Mouse (Mus musculus) regulatory T cell (primary cell): ENCODE results near the gene Arhgap17.

ENCODE experiments used
- in situ Hi-C: fragments of 300-600 bp; cut with MboI, MseI; formaldehyde crosslinking; loops from one replicate; pipeline ENCODE4 v1.15.1; 2025; ENCODE audit warnings: high pct_unique_total_duplicates

Arhgap17 gene

DNA sequence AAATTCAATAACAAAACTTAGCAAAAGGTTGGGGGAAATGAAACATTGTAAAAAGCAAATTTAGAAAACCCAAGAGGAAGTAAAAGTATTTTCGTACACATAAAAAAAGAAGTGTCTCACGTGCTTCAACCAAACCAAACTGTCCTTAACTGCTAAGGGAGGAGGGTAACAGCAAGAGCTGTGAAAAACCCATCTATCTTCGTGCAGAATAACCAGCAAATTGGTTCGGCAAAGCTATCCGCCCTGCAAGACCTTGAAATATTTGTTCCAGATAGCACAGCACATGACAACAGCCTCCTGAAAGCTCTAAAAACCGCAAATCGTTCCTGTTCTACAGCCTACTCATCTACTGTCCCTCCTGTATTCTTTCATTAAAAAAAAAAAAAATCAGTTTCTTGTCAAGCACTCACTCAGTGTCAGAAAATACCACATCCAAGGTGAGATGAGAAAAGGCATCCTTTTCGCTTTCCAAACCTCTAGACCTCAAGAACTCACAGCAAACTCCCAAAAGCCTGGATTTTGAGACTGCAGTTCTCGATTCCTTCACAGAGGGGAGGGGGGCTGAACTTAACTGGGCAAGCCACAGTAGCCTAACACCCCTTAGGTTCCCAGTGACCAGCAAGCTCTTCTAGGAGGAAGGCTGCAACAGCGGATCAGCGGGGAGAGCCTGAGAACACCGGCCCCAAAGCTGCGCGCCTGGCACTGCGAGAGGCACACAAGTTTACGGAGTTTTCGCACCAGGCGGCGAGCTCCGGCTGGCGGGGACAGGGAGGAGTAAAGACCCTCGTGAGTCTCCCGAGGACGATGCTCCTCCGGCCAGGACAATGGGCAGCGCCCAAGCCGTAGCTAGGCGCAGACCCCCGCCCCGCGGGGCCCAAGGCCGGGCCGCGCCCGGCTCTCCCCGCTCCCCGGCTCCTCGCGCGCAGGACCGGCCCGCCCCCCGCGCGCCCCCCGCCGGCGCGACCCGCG, 653 bp downstream of the Arhgap17 start:
- in situ Hi-C loops, result no loop called here

DNA sequence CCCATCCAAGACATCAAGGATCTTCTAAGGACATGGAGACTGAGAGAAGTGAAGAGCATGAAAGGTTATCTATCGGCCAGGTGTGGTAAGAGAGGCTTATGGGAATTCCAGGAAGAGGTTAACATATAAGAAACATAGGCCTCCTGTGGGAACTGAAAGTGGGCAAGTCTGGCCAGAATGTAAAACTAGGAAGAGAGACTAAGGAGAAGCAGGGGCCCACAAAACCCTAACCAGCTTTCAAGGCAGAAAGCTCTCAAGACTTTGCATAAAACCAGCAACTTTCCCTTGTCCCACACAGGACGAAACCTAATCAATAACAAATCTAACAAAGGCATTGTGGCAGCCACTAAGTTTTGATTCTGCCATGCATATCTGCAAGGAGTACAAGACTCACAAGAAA, 1.5 kb downstream of the Arhgap17 start:
- in situ Hi-C loops, result no loop called here

DNA sequence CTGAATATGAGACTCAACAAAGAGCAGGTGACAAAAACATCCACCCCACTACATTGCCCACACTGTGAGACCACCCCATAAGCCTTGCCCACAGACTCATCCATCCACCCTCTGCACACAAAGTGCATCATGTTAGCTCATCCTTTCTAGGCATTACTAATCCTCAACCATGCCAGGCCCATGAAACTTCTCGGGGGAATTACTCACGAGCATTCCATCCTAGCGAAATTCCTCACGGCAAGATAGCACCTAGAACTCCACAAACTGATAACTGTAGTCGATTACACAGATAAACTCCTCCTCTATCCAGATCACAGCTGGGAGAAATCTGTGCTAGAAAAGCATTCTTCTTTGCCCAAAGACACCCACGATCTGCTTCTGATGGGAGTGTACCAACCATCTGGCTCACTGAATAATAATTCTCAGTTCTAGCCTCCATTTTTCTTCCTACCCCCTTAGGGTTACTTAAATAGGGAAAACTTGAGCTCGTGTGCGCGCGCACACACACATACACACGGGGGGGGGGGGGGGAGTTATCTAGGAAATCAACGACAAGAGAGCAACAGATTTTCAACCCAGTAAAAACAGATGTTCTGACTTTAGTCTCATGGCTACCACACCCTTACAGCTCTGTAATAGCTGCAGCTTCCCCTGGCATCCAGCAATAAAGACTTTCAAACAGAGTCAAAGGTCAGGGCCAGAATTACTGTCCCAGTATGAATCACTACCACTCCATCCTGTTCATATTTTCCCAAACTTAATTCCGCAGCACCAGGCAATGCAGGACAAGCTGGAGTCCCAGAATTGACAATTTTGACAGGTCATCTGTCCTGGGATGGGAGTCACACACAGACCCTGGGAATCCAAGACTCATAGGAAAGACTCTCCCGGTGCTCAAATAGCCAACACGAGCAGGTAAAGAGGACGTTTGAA, 2.2 kb downstream of the Arhgap17 start:
- in situ Hi-C loops, result no loop called here

DNA sequence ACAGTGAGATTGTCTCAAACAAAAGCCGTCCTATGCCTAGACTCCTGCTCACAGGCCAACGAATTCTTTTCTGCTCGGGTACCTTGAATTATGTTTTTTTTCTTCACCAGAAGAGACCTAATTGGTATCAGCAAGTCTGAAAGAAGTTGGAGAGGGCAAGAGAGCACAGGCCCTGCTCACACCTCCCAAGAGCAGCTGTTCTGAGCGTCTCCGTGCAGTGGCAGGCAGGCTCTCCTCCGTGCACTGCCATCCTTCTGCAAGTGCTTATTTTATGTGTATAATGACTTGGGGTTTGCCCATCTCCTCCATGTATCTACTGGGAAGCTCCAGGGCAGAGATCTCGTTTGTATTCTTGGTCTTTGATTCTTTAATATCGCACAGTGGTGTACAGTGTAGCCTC, 2.9 kb downstream of the Arhgap17 start:
- in situ Hi-C loops, result no loop called here

DNA sequence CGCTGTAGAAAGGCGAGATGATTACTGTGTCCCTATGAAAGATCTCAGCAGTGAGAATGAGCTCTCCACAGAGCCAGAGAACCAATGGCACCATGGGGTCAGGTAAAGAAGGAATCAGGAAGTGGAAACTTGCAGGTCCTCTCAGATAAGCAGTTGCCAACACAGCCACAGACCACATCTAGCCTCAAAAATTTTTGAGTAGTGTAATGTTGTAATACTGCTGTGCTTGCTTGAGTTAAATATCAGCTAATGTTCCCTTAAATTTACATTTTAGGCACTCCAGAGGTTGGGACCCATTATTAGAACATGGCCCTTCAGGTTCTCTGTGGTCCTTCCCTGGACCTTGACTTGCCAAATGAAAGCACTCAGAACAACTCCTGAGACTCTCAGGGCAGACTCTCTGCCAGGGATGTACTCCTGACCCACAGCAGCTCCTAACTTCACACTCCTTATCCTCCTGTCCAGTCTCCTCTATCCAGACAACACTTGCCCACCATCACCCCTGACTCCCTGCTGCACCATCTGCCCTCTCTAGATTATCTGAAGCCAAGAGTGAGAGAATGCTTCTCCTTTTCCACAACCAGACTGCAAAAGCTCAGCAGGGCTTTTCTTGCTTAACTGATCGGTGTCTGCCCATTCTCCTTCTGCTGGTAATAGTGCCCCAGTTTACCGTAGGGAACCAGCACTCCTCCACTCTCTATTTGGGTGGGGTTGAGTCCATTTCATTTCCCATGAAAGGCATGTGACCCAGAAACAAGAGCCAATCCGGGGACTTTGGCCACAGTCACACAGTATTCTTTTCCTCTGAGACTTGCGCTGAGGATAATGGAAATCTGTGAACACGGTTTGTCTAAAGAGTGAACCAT, 3.6 kb downstream of the Arhgap17 start:
- in situ Hi-C loops, result no loop called here

DNA sequence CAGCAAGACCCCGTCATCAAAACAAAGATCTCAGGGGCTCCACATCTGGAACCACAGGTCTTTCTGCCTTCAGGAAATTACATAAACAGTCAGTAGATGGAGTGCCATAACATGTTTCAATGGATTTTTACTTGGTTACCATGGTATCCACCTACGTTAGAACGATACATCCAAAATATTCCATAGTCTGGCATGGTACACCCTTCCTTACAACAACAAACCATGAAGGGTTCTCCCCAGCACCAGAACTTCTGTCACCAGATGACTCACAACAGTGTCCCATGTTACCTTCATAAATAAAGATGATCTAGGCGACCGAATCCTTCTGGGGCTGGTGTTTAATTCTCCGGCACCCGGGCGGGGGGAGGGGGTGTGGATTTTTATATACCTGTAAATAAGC, 5.7 kb downstream of the Arhgap17 start:
- in situ Hi-C loops, result no loop called here

DNA sequence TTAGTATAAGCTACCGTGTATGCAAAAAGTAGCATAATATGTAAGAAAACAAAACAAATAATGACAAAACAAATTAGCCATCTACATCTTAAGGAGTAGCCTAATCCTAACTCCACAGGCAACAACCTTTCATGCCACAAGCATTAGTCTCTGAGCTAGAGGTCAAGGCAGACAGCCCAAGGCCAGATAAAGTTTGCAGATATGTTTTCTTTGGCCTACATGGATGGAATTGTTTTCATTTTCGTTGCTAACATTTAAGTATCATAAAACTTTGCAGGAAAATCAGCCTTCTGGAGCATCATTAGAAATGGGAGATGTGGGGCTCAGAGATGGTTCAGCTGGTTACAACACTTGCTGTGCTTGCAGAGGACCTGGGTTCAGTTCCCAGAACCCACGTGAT, 6.9 kb downstream of the Arhgap17 start:
- in situ Hi-C loops, result no loop called here

DNA sequence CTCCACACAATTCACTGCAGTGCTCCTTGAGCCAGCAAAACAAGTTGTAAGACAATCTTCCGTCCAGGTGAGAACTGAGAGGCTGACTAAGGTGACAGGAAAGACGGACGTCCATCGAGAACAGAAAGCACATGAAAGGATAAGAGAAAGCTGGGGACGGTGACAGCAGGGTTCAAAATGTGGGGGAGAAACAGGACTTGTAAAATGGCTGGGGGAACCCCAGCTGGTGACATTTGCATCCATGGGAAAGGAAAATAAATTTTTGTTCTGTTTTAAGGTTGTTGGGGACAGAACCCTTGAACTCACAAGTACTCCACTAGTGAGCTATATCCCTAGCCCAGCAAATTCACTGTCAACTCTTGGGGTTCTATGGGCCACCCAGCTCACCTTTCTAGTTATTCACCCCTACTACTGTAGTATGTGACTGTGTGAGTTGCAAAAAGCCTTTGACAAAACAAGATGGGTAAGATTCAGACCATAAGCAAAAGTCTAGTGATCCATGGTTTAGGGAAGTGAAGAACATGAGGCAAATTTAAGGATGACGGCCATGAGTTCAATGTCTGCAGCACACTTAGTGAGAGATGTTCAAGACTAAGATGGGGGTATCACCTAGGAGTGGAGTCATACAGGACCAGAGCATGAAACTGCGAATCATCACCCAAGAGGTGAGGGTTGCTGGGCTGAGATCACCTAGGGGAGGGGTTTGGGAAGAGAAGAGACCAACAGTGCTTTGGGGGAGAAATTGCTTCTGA, 8.3 kb downstream of the Arhgap17 start:
- in situ Hi-C loops, result no loop called here

DNA sequence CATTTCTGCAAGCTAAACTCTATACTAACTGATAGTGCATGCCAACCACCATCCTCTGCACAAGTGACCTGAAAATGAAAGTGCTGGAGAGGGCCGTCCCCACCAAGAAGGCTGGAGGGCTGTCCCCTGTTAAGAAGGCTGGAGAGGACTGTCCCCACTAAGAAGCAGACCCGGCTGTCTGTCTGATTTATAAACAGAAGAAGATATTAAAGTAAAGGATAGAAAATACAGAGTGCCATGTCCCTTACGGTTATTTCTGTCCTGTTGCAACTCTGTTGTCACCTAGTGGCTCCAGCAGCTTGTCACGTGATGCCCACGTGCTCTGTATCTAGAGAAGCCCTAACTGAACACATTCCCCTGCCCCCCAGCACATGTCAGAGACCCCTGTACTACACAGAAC, 9.5 kb downstream of the Arhgap17 start:
- in situ Hi-C loops, result no loop called here

DNA sequence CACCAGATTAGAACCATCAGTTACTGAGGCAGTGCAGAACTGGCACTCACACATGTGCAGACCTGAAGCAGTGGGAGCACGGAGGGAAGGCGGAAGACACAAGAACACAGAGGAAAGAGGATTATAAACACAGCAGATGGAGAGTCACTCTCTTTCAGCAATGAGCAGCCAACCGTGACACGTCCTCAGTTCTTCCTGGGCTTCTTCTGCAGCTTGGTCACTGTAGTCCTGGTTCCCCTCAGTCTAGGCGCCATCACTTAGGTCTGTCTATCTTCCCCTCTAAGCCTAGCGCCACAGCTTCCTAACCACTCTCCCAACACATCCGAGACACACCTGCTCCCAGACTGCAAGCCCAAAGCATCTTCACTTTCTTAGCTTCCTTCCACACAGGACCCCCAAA, 10.6 kb downstream of the Arhgap17 start:
- in situ Hi-C loops, result no loop called here

DNA sequence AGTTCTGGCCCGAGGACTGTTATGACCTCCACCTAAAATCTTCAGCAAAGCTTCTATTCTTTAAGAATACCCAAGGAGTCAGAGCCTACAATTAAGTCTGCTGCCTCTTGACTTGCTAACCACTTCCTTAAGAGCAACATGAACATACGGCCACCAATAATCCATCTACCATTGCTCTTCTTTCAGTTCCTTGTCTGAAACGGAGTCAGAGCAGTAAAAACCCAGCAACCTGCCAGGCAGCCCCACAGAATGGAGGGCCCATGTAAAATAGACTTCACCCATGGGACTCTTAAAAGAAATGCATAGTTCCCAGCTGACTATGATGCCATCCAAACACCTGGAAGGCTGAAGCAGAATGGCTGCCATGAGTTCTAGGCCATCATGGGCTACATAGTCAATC, 13.6 kb downstream of the Arhgap17 start:
- in situ Hi-C loops, result no loop called here

DNA sequence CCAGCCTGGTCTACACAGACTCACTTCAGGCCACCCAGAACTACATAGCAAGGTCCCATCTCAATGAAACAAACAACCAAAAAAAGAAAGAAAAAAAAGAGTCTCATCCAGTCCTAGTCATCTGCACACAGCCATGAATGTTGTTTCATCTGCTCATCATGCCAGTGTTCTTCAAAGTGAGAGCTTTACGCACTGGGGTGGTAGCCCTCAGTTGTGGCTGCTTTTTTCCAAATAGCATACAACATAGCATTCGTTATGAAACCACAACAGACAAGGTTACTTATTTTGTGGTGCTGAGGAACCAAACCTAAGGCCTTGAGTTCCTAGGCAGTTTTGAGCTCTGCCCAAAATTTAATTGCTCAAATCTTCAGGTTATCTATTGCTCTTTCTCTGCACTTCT, 14.9 kb downstream of the Arhgap17 start:
- in situ Hi-C loops, result no loop called here

DNA sequence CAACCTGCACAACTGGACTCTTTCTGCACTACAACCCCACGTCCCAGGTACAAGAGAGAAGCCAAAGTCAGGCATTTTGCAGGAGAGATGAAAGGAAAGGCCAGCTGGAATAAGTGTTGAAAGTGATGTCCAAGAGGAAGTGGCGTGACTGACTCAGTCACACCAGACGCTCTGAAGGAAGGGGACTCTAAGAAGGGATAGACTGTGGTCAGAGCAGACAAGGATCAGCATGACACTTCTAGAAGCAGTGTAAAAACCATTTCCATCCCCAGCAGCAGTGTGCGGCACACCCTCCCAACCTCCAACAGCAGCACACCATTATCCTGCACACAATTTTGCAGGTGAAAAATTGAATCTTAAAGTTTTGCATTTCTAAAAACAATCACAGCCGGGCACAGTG, 15.3 kb downstream of the Arhgap17 start:
- in situ Hi-C loops, result no loop called here

DNA sequence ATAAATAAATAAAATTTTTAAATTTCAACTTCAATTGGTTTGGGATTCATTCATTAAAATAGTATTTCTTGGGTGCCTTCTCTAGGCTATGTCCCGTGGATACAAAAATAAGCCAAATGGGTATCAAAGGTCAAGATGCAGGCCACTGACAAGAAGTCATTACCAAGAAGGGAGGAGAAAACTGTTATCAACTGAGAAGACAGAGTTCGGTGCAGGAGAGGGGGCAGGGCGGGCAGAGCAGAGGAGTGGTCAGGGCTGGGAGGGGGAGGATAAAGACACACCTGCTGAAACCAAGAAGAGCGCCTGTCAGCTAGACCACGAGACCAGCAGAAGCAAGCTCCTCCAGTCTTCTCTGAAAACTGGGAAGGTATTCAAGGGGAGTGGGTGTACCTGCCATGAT, 15.8 kb downstream of the Arhgap17 start:
- in situ Hi-C loops, result no loop called here

DNA sequence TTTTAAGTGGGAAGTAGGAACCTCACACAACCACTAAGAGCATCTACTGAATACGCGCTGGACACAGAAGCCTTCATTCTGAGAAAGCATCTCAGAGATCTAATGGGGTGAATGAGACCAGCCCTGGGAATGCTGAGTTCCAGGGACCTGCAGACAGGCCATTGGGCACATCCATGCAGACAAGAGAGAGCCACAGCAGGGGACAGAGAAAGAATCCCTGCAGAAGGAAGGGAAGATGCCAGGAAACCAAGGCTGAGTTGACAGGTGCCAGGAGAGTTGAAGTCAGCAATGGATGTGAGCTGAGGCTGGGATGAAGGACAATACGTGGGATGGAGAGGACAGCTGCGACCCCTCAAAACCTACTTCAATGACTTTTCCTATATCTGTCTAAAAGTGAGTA, 16.6 kb downstream of the Arhgap17 start:
- in situ Hi-C loops, result no loop called here

DNA sequence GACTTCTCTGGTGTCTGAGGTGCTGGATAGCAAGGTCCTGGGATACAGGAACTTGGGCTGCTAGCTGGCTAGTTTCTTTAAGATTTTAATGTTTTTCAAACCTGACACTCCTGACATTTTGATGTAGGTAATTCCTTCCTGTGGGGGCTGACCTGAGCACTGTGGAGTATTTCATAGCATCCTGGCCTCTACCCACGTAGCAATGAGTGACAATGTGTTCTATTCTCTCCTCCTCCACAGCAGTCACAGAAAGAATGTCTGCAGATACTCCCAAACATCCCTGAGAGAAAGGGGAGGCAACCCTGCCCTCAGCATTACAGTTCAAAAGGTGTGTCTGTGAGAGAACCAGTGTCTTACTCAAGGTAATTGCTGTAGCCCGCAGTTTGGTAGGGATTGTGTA, 19.5 kb downstream of the Arhgap17 start:
- in situ Hi-C loops, result no loop called here

DNA sequence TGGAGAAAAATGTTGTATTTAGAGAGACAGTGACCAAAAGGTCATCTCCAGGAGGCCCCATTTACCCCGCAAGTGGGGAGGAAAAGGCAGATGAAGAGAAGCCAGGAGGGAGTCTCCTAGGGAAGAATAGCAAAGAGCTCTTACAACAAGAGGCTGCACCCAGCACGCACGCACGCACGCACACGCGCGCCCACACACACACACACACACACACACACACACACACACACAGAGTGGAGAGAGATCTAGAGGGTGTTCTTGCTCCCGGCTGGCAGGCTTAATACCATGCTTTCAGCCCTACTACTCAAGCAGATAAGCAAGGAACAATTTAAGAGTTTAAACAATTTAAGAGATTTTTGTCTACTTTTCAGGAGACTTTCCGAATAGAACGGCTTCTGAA, 19.9 kb downstream of the Arhgap17 start:
- in situ Hi-C loops, result no loop called here

DNA sequence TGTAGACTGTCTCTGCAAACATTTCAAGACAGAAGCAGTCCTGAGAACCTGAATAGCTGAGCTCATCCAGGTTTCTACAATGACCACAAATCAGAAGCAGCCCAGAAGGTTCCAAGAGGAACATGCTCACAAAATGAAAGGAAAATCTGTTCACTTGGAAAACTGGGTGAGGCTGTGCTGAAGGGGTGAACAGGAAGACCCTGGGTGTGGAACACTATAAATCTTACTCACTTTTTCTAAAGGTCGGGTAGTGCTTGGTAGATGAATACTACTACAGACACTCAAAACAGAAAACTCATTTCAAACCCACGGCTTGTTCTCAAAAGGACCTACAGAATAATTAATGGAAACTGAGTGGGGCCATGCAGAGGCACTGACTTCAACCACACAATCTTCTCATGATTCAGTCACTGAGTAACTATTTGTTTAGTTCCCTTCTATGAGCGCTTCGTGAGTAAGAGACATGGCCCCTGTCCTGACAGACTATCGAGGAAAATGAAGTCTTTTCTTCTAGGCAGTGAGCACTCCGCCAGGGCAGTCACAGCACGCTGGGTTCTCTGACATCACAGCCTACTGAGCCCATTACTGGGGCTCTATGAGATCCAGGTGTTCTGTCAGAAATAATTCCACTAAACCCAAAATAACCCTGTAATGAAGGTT, 23.0 kb downstream of the Arhgap17 start:
- in situ Hi-C loops, result no loop called here

DNA sequence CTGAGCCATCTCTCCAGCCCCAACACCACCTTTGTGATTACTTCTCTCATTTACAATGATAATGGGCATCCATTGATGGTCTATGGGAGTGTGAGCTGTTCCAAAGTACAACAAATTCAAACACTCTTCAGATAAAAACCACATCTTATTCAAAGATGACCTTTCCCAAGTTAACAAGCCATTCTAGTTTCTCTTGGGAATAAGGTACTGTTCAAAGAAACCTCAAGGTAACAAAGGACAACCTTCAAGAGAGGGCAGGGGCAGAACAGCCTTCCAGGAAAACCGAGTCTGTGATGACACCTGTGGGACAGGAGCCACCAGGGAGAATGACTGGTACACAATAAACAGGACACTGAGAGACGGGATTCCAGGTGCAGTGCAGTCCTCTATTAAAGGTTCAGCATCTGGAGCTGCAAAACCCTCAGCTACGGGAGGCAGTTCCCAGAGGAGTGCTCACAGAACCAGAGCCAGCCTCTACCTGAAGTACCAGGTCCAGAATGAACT, 24.6 kb downstream of the Arhgap17 start:
- in situ Hi-C loops, result no loop called here
